Mouse (Mus musculus): ENCODE measurements at regions not wholly inside any gene's neighbourhood (a gene's known extent, or its start where the extent isn't known, plus 50 kb on each side); places are given as distances from the start of the nearest gene placed in this dataset.

DNA sequence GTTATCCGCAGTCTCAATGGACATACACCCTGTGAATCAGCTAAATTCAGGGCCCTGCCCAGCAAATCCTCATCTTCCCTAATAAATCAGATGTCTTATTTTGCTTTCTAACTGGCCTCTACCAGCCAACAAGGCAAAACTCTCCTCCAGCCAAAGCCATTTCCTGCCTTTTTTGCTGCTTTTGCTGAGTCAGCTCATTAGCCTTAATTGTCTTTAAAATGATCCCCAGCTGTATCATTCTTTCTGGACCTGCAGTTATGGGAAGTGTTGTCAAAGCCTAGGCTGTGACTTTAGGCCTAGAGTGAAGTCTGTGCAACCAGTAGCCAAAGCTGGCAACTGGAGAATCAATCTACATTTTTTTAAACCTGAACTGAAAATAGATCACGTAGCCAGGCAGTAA lies 81.4 kb downstream of the Mtpn start:
- no peaks in the 10 kb centered on the region for H3K4me1 ChIP-seq (replicated peaks)
- no peaks in the 10 kb centered on the region for H3K36me3 ChIP-seq
- H3K27me3 ChIP-seq = no peaks in the 10 kb centered on the region
- 90% methylated on average over 2 of the region's 2 CpGs for WGBS
- no peak overlapping the region for H3K4me3 ChIP-seq
- no peak overlapping the region for H3K4me2 ChIP-seq
- no peak overlapping the region for H3K27ac ChIP-seq (replicated peaks)
- H3K9ac ChIP-seq = no peak overlapping the region
- no peak for ATAC-seq (ENCODE audit: low read depth)
- H3K9me3 ChIP-seq = no peaks in the 10 kb centered on the region

DNA sequence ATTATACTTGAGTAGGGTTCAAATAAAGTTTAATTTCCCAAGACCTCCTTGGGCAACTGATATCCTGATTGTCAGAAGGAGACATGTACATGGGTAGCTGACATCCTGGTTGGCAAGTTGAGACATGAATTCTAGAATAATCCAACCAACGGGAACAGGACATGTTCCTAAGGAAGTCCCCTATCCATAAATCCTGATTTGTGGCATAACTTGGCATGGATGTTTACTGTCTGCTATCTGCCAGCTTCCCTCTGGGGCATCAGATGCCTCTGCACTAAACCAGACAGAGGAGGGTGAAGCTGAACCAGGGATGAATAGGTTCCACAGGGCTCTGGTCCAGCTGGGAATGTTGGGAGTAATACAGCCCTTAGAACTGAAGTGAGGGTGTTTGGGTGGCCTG lies 94.7 kb downstream of the Mtpn start:
- no peaks in the 10 kb centered on the region for H3K4me1 ChIP-seq (replicated peaks)
- no peaks in the 10 kb centered on the region for H3K9me3 ChIP-seq
- H3K9ac ChIP-seq = no peak overlapping the region
- no peak overlapping the region for H3K4me3 ChIP-seq
- H3K4me2 ChIP-seq = no peak overlapping the region
- no peaks in the 10 kb centered on the region for H3K36me3 ChIP-seq
- 98% methylated on average over 1 of the region's 1 CpGs for WGBS
- H3K27ac ChIP-seq (replicated peaks) = no peak overlapping the region
- ATAC-seq (ENCODE audit: low read depth) = no peak
- no peaks in the 10 kb centered on the region for H3K27me3 ChIP-seq

DNA sequence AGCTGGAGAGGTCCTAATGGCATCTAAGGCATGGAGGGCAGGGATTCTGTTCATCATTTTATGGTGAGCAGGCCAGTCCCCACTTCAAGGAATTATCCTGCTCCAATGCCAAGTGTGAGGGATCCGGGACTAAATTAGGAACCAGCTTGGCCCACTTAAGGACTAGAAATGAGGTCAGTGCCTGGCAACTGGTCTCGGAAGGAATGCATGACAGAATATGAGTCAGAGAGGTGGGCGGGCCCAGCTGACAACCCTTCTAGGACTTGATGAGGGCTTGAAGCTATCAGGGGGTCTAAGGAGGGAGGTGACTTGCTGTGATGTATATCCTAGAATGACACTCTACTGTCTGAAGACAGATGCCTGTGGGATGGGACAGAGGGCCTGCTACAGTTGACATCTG lies 100.4 kb upstream of the Fam180a start:
- no peak overlapping the region for H3K4me3 ChIP-seq
- no peak overlapping the region for H3K27ac ChIP-seq (replicated peaks)
- H3K4me2 ChIP-seq = no peak overlapping the region
- no peaks in the 10 kb centered on the region for H3K4me1 ChIP-seq (replicated peaks)
- no peaks in the 10 kb centered on the region for H3K9me3 ChIP-seq
- H3K36me3 ChIP-seq = no peaks in the 10 kb centered on the region
- no peak overlapping the region for H3K9ac ChIP-seq
- no peak for ATAC-seq (ENCODE audit: low read depth)
- WGBS = 82% methylated on average over 3 of the region's 3 CpGs
- H3K27me3 ChIP-seq = no peaks in the 10 kb centered on the region

DNA sequence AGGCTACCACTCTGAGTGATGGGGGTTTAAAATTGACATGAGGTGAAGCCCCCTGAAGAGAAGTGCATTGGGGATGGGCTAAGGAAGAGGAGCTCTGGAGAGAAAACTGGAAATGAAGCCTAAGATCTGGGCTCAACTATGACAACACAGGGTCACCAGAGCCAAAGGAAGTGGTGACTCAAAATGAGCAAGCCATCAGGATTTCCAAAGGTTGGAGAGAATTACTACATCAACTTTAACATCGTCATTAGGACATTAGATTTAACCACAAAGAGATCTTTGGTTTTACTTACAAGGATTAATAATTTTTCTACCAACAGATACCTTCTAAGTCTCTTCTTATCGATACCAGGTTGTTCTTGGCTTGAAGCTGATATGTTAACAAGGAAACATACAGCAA lies 98.6 kb upstream of the Fam180a start:
- Histone ChIP-seq H3K27me3 (no peaks in the 10 kb centered on the region), H3K4me1 (replicated peaks) (no peaks in the 10 kb centered on the region), H3K27ac (replicated peaks) (no peak overlapping the region), H3K4me3 (no peak overlapping the region), H3K36me3 (no peaks in the 10 kb centered on the region), H3K9me3 (no peaks in the 10 kb centered on the region), H3K4me2 (no peak overlapping the region), H3K9ac (no peak overlapping the region)
- ATAC-seq (ENCODE audit: low read depth) = no peak
- WGBS = 87% methylated on average over 2 of the region's 2 CpGs

DNA sequence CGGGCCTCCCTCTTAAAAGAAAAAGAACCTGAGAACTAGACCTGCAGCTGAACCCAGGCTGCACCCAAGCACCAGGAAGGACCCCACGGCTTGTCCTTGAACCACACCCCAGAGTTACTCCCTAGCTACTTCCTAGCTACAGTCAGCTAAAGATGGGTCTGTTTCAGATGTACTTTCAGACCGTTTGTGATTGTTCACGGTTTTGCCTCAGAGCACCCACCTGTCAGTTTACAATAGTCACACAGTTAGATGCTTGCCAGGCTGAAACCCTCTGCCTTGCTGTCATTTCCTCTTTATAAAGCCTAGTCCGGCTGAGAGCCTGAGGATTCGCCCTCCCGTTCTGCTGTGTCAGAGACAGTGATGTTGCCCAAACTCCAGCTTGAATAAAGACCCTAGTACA lies 95.0 kb upstream of the Fam180a start:
- no peaks in the 10 kb centered on the region for H3K36me3 ChIP-seq
- no peak overlapping the region for H3K27ac ChIP-seq (replicated peaks)
- H3K4me1 ChIP-seq (replicated peaks) = no peaks in the 10 kb centered on the region
- WGBS = 91% methylated on average over 7 of the region's 7 CpGs
- no peak overlapping the region for H3K4me3 ChIP-seq
- H3K9me3 ChIP-seq = no peaks in the 10 kb centered on the region
- no peak overlapping the region for H3K4me2 ChIP-seq
- ATAC-seq (ENCODE audit: low read depth) = no peak
- H3K27me3 ChIP-seq = no peaks in the 10 kb centered on the region
- no peak overlapping the region for H3K9ac ChIP-seq

DNA sequence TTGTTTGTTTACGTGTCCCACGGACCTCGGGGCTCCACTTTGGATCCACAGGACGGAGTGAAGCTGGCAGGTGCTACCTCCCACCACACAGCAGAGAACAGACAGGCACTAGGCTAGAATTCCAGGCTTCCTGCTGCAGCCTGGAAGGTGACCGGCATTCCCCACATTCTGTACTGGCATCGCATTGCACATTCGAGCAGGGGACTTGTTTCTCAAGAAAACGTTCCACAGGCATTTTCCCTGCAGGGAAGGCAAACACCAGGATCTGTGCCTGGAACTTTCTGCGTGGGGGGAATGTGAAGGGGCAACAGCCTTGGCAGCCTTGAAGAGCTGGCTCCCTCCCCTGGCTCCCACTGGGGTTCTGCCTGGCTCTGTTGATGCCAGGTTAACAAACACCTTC lies 79.1 kb upstream of the Fam180a start:
- no peaks in the 10 kb centered on the region for H3K36me3 ChIP-seq
- 82% methylated on average over 9 of the region's 9 CpGs for WGBS
- H3K27ac ChIP-seq (replicated peaks) = no peak overlapping the region
- no peak overlapping the region for H3K4me2 ChIP-seq
- no peak overlapping the region for H3K9ac ChIP-seq
- H3K4me3 ChIP-seq = no peak overlapping the region
- H3K27me3 ChIP-seq = no peaks in the 10 kb centered on the region
- no peaks in the 10 kb centered on the region for H3K9me3 ChIP-seq
- 0 out of 2 replicates have a peak, but pooled peaks cover 4% of the 10 kb centered on the region for H3K4me1 ChIP-seq (replicated peaks)
- ATAC-seq (ENCODE audit: low read depth) = no peak

DNA sequence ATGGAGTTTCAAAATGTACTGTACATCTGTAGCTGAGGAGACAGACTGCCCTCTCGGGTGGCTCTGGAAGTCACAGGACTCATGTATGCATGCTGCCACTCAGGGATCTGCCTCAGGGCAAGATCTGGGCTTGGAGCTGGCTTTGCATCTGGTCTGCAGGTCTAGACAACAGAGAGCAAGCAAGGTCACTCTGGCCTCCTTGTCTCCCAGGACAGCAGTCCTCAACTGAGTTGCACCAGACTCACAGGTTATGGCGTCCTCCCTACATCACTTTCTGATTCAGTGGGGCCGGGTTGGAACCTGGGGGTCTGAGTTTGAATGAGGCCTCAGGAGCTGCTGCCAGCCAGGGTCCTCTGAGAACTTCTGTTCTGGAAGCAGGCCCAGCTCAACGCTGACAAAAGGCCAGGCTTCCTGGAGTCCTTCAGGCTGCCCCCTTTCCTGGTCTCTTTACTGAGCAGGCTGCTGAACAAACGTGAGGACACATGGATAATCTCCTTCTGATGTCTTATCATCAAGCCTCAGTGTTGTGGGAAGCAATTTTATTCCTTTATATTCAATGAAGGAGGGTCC lies 77.5 kb upstream of the Fam180a start:
- no peak for ATAC-seq (ENCODE audit: low read depth)
- 85% methylated on average over 5 of the region's 5 CpGs for WGBS
- H3K27me3 ChIP-seq = no peaks in the 10 kb centered on the region
- H3K9ac ChIP-seq = no peak overlapping the region
- no peaks in the 10 kb centered on the region for H3K36me3 ChIP-seq
- no peaks in the 10 kb centered on the region for H3K9me3 ChIP-seq
- H3K4me3 ChIP-seq = no peak overlapping the region
- H3K27ac ChIP-seq (replicated peaks) = no peak overlapping the region
- 0 out of 2 replicates have a peak, but pooled peaks cover 4% of the 10 kb centered on the region for H3K4me1 ChIP-seq (replicated peaks)
- H3K4me2 ChIP-seq = no peak overlapping the region

DNA sequence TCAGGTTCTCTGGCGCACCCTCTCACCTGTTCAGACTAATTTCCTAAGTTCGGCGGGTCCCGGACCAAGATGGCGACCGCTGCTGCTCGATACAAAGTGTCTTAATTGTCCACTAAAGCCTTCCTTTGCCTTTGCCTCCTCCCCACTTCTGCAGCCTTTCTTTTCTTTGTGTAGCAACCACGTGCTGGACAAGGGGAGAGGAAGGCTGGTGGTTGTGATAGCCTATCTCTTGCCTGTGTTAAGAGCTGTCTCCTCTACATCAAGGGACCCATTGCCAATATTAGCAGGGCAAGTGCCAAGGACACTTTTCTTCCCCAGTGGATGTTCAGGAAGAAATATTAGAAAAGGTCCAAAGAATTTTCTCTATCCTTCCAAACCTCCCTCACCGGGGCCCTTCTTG lies 69.8 kb upstream of the Fam180a start:
- Histone ChIP-seq H3K27ac (replicated peaks) (no peak overlapping the region), H3K9me3 (no peaks in the 10 kb centered on the region), H3K4me1 (replicated peaks) (no peaks in the 10 kb centered on the region), H3K4me3 (no peak overlapping the region), H3K27me3 (no peaks in the 10 kb centered on the region), H3K9ac (no peak overlapping the region), H3K4me2 (no peak overlapping the region), H3K36me3 (no peaks in the 10 kb centered on the region)
- 96% methylated on average over 9 of the region's 9 CpGs for WGBS
- ATAC-seq (ENCODE audit: low read depth) = no peak

DNA sequence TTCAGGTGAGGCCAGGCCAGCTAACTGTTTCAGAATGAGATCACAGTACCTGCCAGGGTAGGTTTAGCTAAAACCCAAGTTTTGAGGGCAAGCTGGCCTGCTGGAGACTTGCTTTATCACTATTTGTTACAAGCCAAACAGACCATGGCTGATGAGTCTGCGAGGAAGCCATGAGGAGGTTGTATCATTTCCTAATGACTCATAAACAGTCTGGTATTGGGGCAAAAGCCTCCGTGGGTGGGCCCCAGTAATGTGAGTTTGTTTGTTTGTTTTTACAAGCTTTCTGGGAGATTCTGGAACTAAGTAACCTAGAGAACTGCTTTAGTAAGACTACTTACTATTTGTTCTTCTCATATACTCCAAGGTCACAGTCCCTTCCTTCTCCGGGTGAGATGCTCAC lies 62.9 kb upstream of the Fam180a start:
- H3K4me2 ChIP-seq = no peak overlapping the region
- H3K9ac ChIP-seq = no peak overlapping the region
- ATAC-seq (ENCODE audit: low read depth) = no peak
- H3K4me1 ChIP-seq (replicated peaks) = no peaks in the 10 kb centered on the region
- H3K36me3 ChIP-seq = no peaks in the 10 kb centered on the region
- H3K9me3 ChIP-seq = no peaks in the 10 kb centered on the region
- no peak overlapping the region for H3K4me3 ChIP-seq
- no peak overlapping the region for H3K27ac ChIP-seq (replicated peaks)
- 67% methylated on average over 3 of the region's 3 CpGs for WGBS
- no peaks in the 10 kb centered on the region for H3K27me3 ChIP-seq

DNA sequence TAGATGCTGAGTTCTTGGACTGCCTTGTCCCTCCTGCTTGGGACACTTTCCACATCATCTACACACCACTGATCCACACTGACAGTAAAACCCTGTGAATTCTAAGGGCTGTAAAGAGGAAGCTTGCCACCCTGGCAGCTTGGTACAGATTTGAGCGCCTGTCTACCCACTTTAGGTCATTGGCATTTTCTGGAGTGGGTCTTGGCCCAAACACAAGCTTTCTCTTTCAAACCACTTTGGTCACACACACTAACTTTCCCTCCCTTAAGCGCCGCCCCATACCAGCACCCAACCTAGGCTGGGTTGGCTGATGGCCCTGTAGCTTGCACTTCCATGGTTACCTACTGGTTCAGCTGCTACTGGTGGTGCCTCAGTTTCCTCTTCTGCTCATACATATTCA lies 55.6 kb upstream of the Fam180a start:
- Histone ChIP-seq H3K4me3 (no peak overlapping the region), H3K9me3 (no peaks in the 10 kb centered on the region), H3K4me1 (replicated peaks) (0 out of 2 replicates have a peak, but pooled peaks cover 10% of the 10 kb centered on the region), H3K36me3 (no peaks in the 10 kb centered on the region), H3K9ac (no peak overlapping the region), H3K4me2 (no peak overlapping the region), H3K27ac (replicated peaks) (no peak overlapping the region), H3K27me3 (no peaks in the 10 kb centered on the region)
- peak; percentile 8; the same call in 1 of the 2 replicates for ATAC-seq (ENCODE audit: low read depth)
- WGBS = 82% methylated on average over 3 of the region's 3 CpGs

DNA sequence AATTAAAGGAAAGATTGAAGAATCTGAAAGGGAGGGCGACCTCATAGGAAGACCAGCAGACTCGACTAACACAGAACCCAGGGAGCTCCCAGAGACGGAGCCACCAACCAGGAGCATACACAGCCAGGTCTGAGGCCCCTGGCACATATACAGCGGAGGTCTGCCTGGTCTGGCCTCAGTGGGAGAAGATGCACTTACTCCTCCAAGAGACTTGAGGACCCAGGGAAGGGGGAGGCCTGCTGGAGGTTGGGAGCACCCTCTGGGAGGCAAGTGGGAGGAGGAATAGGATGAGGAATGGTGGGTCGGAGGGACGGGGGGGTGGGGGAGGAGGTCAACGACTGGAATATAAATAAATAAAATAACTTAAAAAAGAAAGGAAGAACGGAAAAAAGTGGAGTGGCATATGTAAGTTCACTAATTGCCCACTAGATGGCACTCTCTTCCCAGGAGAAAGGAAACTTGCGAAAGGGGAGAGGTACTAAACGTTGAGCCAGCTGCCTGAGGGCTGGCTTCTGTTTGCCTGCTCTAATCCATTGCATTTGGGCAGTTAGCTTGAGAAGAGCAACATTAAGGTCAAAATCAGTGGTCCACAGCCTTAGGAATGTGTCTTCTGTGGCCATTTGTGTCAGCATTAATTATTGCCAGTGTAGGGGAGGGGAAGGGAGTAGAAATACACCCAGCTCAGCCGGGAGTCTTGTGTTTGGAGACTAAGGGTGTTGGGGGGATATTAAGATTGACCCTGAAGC lies 55.0 kb upstream of the Fam180a start:
- WGBS = 22% methylated on average over 11 of the region's 11 CpGs
- peak overlapping the region; percentile 40 for H3K4me2 ChIP-seq
- no peak overlapping the region for H3K27ac ChIP-seq (replicated peaks)
- 0 out of 2 replicates have a peak overlapping the region, but pooled peaks have one; percentile 27 for H3K9ac ChIP-seq
- H3K4me3 ChIP-seq = peak overlapping the region; percentile 9; the same call in 1 of the 2 replicates
- no peaks in the 10 kb centered on the region for H3K27me3 ChIP-seq
- ATAC-seq (ENCODE audit: low read depth) = peak; percentile 79
- no peaks in the 10 kb centered on the region for H3K36me3 ChIP-seq
- H3K4me1 ChIP-seq (replicated peaks) = 0 out of 2 replicates have a peak, but pooled peaks cover 10% of the 10 kb centered on the region
- H3K9me3 ChIP-seq = no peaks in the 10 kb centered on the region

DNA sequence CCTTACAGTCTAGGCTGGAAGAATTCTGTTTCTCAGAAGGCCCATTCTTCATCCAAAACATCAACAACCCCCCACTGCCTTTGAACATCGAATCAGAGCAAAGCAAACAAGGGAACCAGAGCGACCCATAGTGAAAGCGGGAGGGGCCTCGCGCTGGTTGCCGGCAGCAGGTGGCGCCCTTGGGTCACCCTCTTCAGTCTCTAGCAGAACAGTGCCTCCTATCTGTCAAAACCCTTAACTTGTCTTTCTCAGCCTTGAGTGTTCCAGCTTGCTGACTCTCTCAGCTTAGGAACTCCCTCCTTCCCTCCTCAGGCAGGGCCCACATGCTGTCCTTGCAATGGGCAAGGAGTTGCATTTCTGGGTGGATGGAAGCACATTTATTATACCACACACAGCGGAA lies 53.9 kb upstream of the Fam180a start:
- Histone ChIP-seq H3K4me3 (no peak overlapping the region), H3K4me1 (replicated peaks) (0 out of 2 replicates have a peak, but pooled peaks cover 10% of the 10 kb centered on the region), H3K27me3 (no peaks in the 10 kb centered on the region), H3K4me2 (peak overlapping the region; percentile 23), H3K9ac (0 out of 2 replicates have a peak overlapping the region, but pooled peaks have one; percentile 3), H3K9me3 (no peaks in the 10 kb centered on the region), H3K36me3 (no peaks in the 10 kb centered on the region), H3K27ac (replicated peaks) (no peak overlapping the region)
- ATAC-seq (ENCODE audit: low read depth) = no peak
- 10% methylated on average over 8 of the region's 8 CpGs for whole genome bisulfite sequencing

DNA sequence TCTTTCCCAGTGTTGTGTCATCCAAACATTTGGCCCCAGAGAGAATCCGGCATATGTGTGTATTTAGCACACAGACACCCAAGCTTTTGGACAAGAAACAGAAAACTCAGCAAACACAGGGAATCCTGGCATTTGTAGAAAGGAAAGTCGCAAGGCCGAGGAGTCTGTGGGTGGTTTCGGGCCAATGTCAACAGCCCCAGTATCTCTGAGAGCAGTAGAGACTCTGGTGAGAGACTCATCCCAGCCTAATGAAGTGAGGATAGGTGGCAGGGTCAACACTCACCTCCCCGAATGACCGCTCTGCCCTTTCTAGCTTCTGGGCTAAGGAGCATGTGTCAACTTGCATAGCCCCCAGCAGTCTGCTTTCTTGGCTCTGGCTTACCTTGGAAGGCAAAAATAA lies 52.9 kb upstream of the Fam180a start:
- no peak overlapping the region for H3K27ac ChIP-seq (replicated peaks)
- H3K27me3 ChIP-seq = no peaks in the 10 kb centered on the region
- H3K9ac ChIP-seq = no peak overlapping the region
- no peaks in the 10 kb centered on the region for H3K9me3 ChIP-seq
- no peak overlapping the region for H3K4me2 ChIP-seq
- ATAC-seq (ENCODE audit: low read depth) = no peak
- H3K4me1 ChIP-seq (replicated peaks) = 0 out of 2 replicates have a peak, but pooled peaks cover 10% of the 10 kb centered on the region
- H3K4me3 ChIP-seq = no peak overlapping the region
- 86% methylated on average over 6 of the region's 6 CpGs for WGBS
- H3K36me3 ChIP-seq = no peaks in the 10 kb centered on the region

All from neural tube, embryonic 13.5 days (tissue).